Mouse (Mus musculus) lung, postnatal 10 days (tissue): Measurements from ENCODE around the gene Hist1h3d.
"Not testable (repeated sequence)": the region's sequence is repeated elsewhere in the genome, so short reads cannot be mapped to it uniquely, and the experiment has no call there.

Source experiments
- DNase-seq: peaks from one replicate; pipeline ENCODE4 v3.0.0; 2021

Hist1h3d gene

DNA sequence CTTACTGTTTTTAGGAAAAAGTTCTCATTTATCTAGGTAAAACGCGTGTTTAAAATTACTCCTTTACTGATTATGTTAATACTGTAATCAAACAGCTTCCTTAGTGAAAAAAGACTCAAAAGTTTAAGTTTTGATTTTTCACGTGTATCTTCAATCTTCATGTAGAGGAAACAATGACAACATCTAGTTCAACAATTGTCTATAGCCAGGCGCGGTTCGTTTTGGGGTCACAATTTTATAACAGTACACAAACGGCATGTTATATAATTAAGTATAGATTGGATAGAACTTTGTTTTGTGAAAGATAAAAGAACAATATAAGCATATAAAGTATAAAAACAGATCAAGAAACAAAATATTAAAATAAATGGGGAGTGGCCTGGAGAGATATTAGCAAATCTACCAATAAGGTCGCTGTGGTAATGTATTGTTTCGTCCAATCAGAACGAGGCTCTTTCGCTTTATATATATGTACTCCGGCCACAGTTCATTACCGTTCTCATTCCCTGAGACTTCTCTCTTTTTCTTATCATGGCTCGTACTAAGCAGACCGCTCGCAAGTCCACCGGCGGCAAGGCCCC is at the start of gene Hist1h3d:
Hist1h3d (plus strand) TSS at position 493 of the 581 bp plus-strand sequence.
- peak; percentile 63 for DNase-seq

- DNase-seq = no peak
These were observed 49.7 kb upstream of the Hist1h3d start for GRCm38 (mm10) chr13:23525901-23526300.

DNA sequence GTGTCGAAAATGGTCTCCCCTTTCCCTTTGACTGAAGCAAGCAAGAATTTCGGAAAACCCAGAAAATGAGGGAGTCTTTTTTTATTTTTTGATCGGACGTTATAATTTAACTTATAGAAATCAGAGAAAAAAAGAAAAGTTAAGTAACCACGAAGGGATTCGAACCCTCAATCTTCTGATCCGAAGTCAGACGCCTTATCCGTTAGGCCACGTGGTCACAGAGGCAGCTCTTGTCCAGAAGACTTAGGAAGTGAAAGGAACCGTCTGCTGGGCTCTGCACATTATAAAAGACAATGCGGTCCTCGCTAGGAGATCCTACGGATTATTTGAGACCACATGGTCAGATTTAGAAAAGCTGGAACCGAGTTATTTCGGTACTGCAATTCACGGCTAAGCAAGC is 49.3 kb upstream of the Hist1h3d start:
- peak; percentile 94 for DNase-seq

DNA sequence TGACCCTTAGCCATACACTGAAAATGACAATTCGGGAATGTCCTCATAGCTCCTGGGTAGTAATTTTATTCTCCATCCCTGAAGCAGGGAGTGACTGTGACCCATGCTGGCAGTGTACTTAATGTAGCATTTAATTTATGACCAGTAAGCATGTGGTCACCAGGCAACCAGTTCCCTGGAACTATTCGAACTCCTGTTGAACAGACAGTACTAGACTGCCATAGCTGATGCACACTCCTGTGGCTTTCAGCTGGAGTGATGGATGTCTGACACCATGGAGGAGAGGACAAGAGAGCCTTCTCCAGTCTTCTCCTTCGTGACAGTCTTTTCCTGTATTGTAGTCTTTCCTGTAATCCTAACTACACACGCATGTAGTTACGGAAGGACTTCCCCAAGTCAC is 46.6 kb upstream of the Hist1h3d start:
- DNase-seq = no peak

DNA sequence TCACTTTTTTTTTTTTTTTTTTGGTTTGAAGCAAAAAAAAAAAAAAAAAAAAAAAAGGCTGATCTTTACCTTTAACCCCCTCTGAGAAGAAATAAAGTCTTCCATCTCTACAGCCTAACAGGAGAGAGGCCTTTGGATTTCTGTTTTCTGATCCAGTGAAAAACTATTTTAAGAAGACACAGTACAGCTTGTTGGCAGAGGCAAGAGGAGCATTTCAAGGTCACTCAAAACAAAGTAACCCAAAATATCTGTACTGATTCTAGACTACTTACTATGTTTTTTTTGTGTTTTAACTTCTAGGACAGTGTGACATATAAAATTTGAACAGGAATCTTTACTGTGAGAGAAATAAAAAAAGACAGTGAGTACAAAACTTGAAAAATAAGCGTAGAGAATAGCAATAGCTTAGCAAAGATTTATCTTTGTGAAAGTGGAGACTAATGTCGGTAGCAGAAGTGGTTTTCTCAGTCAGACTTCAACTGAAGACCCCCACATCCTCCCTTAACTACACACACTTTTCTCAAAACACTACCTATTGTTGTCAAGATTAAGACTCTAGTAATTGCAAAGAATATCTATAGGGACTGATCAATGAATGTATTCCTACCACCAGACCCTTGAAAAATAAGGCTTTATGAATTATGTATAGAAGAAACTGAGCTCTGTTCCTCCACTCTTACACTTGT is 45.9 kb upstream of the Hist1h3d start:
- DNase-seq = no peak

DNA sequence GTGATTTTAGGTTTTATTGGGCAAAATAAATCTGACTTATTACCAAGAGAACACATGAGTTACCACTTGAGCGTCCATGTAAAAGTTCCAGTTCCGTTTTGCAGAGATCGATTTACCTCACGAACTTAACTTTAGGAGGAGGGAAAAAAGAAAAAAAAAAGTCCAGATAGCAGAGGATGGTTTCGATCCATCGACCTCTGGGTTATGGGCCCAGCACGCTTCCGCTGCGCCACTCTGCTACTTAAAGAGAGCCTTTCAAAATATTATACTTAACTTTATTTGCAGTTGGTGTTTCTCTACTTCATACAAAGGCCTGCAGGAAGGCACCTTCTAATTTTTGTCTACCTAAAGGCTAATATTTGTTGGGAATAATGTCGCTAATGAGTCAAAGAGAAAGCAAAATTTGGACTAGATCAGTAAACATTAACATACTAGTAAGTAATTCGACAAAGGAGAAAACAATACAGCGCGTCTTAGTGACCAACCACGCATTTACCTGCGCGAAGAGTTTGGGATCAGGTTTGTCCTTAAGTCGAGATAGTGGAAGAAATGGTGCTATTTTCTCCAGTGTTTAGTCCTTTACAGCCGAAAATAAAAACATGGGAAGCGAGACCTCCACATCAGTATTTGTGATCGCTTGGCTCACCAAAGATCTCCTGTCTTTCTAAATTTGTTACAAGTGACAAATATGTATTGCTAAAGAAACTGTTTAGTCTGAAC is 45.2 kb upstream of the Hist1h3d start:
- DNase-seq = peak; percentile 78

- peak; percentile 99 for DNase-seq
These were observed 44.4 kb upstream of the Hist1h3d start, which contains the start of gene Hist1h4h for GRCm38 (mm10) chr13:23530901-23531875. Gene Hist1h4h, plus strand, starts transcription at chr13:23531050.

DNA sequence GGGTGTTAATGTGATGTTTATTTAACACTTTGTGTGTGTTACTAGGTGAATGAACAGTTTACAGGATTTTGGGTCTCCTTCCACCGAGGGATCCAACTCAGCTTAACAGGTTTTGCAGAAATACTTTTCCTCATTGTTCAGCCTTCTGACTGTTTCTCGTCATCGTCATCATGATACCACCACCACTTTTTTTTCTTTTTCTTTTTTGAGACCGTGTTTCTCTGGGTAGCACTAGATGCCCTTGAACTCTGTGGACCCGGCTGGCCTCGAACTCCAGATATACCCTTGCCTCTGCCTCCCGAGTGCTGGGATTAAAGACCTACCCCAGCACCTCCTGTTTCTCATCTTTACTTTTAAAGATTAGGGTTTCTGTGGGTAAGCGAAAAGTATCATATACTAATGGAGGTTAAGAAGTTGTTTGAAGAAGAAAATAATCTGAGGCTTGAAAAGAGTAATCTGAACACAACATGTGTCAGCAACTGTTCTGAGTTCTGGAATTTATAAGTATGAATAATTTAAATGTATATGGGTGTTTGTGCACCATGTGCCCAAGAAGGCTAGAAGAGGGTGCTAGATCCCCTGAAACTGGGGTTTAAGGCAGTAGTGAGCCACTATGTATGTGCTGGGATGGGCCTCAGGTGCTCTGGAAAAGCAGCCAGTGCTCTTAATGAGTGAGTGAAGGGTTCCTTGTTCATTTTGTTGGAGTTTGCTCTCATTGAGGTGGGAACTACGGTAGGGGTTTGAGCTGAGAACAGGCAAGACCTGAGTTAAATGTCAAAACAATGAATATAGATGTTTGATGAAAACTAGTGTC is 43.1 kb upstream of the Hist1h3d start:
- no peak for DNase-seq

GRCm38 (mm10) chr13:23533560-23534367 is 41.8 kb upstream of the Hist1h3d start, which contains the start of gene Hist1h2af:
Gene Hist1h2af, plus strand, starts transcription at chr13:23533906.
- peak; percentile 80 for DNase-seq

- no peak for DNase-seq
These were observed 41.0 kb upstream of the Hist1h3d start for GRCm38 (mm10) chr13:23534368-23535131.

GRCm38 (mm10) chr13:23535137-23536075 is 40.2 kb upstream of the Hist1h3d start, which contains the start of gene Hist1h3g:
Gene Hist1h3g, plus strand, starts transcription at chr13:23535422.
- peak; percentile 93 for DNase-seq

GRCm38 (mm10) chr13:23536076-23536822 is 39.3 kb upstream of the Hist1h3d start:
- DNase-seq = no peak

- no peak for DNase-seq
These were observed 38.4 kb upstream of the Hist1h3d start for GRCm38 (mm10) chr13:23537006-23537710.

DNA sequence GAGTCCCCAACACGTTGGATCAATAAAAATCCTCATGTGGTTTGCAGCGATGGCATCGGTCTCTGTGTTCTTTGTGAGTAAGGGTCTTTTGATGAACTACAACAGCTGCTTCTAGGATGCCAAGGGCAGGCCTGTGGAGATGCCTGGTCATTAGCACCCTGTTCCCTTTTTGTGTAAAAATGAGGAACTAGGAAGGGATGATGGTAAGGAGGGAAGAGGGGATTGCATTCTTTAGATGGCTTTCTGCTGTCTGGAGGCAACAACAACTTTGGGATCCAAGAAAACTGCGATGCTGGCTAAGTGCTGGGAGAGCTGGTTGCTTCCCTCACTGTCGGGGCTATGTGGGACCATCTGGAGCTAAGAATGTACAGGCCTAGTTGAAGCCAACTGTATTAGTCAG is 37.3 kb upstream of the Hist1h3d start:
- no peak for DNase-seq

DNA sequence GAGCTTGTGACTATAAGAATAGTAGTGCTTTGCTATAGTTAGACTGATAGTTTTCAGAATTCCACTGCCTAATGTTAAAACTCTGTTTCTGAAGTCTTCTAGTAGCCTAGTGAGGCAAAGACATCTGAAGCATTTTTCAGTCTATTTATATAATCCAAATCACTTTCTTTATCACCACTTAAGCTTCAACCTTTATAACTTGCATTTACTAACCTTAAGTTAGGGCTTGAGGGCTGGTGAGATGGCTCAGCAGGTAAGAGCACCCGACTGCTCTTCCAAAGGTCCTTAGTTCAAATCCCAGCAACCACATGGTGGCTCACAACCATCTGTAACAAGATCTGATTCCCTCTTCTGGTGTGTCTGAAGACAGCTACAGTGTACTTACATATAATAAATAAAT is 35.7 kb upstream of the Hist1h3d start:
- not testable (repeated sequence) for DNase-seq

DNA sequence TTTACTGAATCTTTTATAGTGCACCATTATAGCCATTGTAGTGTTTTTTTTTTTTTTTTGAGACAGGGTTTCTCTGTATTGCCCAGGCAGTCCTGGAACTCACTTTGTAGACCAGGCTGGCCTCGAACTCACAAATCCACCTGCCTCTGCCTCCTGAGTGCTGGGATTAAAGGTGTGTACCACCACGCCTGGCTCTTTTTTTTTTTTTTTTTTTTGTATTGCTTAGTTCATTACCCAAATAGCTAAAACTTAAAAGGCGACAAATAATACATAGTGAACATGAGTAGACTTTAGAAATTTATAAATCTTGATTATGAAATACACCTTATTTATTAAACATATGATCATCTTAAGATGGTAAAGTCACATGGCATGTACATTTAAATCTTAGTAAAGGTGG is 34.1 kb upstream of the Hist1h3d start:
- no peak for DNase-seq
